Comparison of ENCODE assay signal across 8 mouse cellular contexts in genomic region chr4:40278880-40279275, GRCm38 (mm10). TPM values are rescaled to one million over a fixed set of nuclear protein-coding genes. Genes with fewer than 3 reads are reported as not detected.
A peak's percentile ranks its signal among the peaks of the same experiment; 100 is the strongest.
DNase-seq lines count a peak whose midpoint lies in the region; ATAC-seq and TF ChIP-seq lines count a peak whose summit lies in the region.

No protein-coding gene starts in this region.

- ATAC-seq in heart, embryonic 15.5 days (replicated peaks; ENCODE audit: insufficient number of reproducible peaks, insufficient read depth, low FRiP score, low read depth) = peak; percentile 61
- ATAC-seq in liver, embryonic 12.5 days = peak; percentile 46
- ATAC-seq in megakaryocyte progenitor cell, adult 5-6 weeks (replicated peaks; ENCODE audit: poor library complexity) = no peak

- peak overlapping the region; percentile 83 for H3K4me2 ChIP-seq in heart, embryonic 15.5 days
- peak overlapping the region; percentile 90 for H3K4me2 ChIP-seq in liver, embryonic 12.5 days

- H3K9ac ChIP-seq in heart, embryonic 15.5 days = peak overlapping the region; percentile 83
- peak overlapping the region; percentile 86 for H3K9ac ChIP-seq in ES-Bruce4 (ENCODE audit: low read depth, poor library complexity, severe bottlenecking)
- H3K9ac ChIP-seq in liver, embryonic 12.5 days = peak overlapping the region; percentile 84

- no peak for TF ChIP-seq CTCF in ES-Bruce4 (IDR thresholded peaks at IDR 0.05; ENCODE audit: low read depth, low read length)

- no peaks in the 10 kb centered on the region for H3K27me3 ChIP-seq in heart, embryonic 15.5 days
- H3K27me3 ChIP-seq in ES-Bruce4 (ENCODE audit: control insufficient read depth, insufficient read depth, low read length, poor library complexity, severe bottlenecking) = no peaks in the 10 kb centered on the region
- H3K27me3 ChIP-seq in forebrain, embryonic 10.5 days (ENCODE audit: poor library complexity, severe bottlenecking) = no peaks in the 10 kb centered on the region
- no peaks in the 10 kb centered on the region for H3K27me3 ChIP-seq in liver, embryonic 12.5 days (replicated peaks)

- H3K27ac ChIP-seq in heart, embryonic 15.5 days = peak overlapping the region; percentile 85
- no peak overlapping the region for H3K27ac ChIP-seq in ES-Bruce4 (ENCODE audit: insufficient read depth, low read length)
- peak overlapping the region; percentile 87 for H3K27ac ChIP-seq in forebrain, embryonic 10.5 days
- H3K27ac ChIP-seq in liver, embryonic 12.5 days = peak overlapping the region; percentile 80

- TF ChIP-seq EP300 in ES-Bruce4 (IDR thresholded peaks at IDR 0.05; ENCODE audit: insufficient read depth, low read depth, low read length) = no peak

- H3K9me3 ChIP-seq in heart, embryonic 15.5 days (replicated peaks) = no peaks in the 10 kb centered on the region
- H3K9me3 ChIP-seq in ES-Bruce4 (replicated peaks; ENCODE audit: control insufficient read depth, insufficient read depth, low read length, poor library complexity, severe bottlenecking) = no peaks in the 10 kb centered on the region
- H3K9me3 ChIP-seq in forebrain, embryonic 10.5 days = no peaks in the 10 kb centered on the region
- H3K9me3 ChIP-seq in liver, embryonic 12.5 days (replicated peaks) = no peaks in the 10 kb centered on the region

- H3K4me1 ChIP-seq in heart, embryonic 15.5 days (replicated peaks) = peaks cover 12% of the 10 kb centered on the region
- H3K4me1 ChIP-seq in ES-Bruce4 (ENCODE audit: control insufficient read depth, insufficient read depth, low read length) = no peaks in the 10 kb centered on the region
- peaks cover 21% of the 10 kb centered on the region for H3K4me1 ChIP-seq in forebrain, embryonic 10.5 days
- peaks cover 13% of the 10 kb centered on the region for H3K4me1 ChIP-seq in liver, embryonic 12.5 days

- TF ChIP-seq POLR2A in ES-Bruce4 (IDR thresholded peaks at IDR 0.05; ENCODE audit: insufficient read depth, low read length) = no peak

- intact Hi-C loops in heart, postnatal 10 days (cut with DNase I) = no loop called here

- under 1% methylated on average over 21 of the region's 21 CpGs for WGBS in heart, embryonic 15.5 days
- WGBS in forebrain, embryonic 10.5 days = 0% methylated on average over 21 of the region's 21 CpGs
- WGBS in liver, embryonic 12.5 days (ENCODE audit: insufficient replicate concordance) = under 1% methylated on average over 21 of the region's 21 CpGs

- DNase-seq in heart, postnatal 10 days = no peak
- DNase-seq in forebrain, embryonic 10.5 days (ENCODE audit: extremely low spot score, low spot score) = no peak
- DNase-seq in thymus, adult 18-20 months = no peak
- DNase-seq in ovary, postnatal 36 days (ENCODE audit: low spot score) = no peak

- H3K4me3 ChIP-seq in heart, embryonic 15.5 days = peak overlapping the region; percentile 78
- H3K4me3 ChIP-seq in ES-Bruce4 (ENCODE audit: low read depth, low read length) = peak overlapping the region; percentile 95
- peak overlapping the region; percentile 95 for H3K4me3 ChIP-seq in forebrain, embryonic 10.5 days
- peak overlapping the region; percentile 91 for H3K4me3 ChIP-seq in liver, embryonic 12.5 days

- H3K36me3 ChIP-seq in heart, embryonic 15.5 days = peaks cover 23% of the 10 kb centered on the region
- 0 out of 2 replicates have a peak, but pooled peaks cover 2% of the 10 kb centered on the region for H3K36me3 ChIP-seq in ES-Bruce4 (ENCODE audit: control insufficient read depth, insufficient read depth, low read length, poor library complexity, severe bottlenecking)
- peaks cover 23% of the 10 kb centered on the region for H3K36me3 ChIP-seq in forebrain, embryonic 10.5 days (replicated peaks)
- H3K36me3 ChIP-seq in liver, embryonic 12.5 days = peaks cover 24% of the 10 kb centered on the region

RNA-seq across cellular contexts. Expression of gene Ndufb6, which starts 0.3 kb away (rescaled TPM):
- polyA plus RNA-seq in heart, embryonic 15.5 days (2015; fragmentation: Nextera tagmentation; extraction: Ambion mirVana) = 485 and 594 TPM in 2 replicates
- 100 to 1,000 TPM; 450 to 461 TPM for total RNA-seq in heart, postnatal 10 days (2021)
- polyA plus RNA-seq in ES-Bruce4 (2011; ENCODE audit: insufficient read depth, insufficient read length, low read depth, missing spikeins) = 151 and 188 TPM in 2 replicates
- polyA plus RNA-seq in forebrain, embryonic 10.5 days (2016; fragmentation: Nextera tagmentation; extraction: Ambion mirVana) = 307 and 312 TPM in 2 replicates
- polyA plus RNA-seq in liver, embryonic 12.5 days (2016; fragmentation: Nextera tagmentation; extraction: Ambion mirVana) = 207 and 214 TPM in 2 replicates
- 151 and 167 TPM in 2 replicates for total RNA-seq in megakaryocyte progenitor cell, adult 5-6 weeks (2015)
- total RNA-seq in megakaryocyte progenitor cell, adult 5-6 weeks (2017) = 52.2 and 66.9 TPM in 2 replicates

RNA-seq across cellular contexts. Expression of gene Topors, which starts 9.2 kb away (rescaled TPM):
- polyA plus RNA-seq in heart, embryonic 15.5 days (2015; fragmentation: Nextera tagmentation; extraction: Ambion mirVana) = 25.1 and 28.7 TPM in 2 replicates
- 10 to 100 TPM; 15.7 to 18.1 TPM for total RNA-seq in heart, postnatal 10 days (2021)
- 62.2 and 66.3 TPM in 2 replicates for polyA plus RNA-seq in ES-Bruce4 (2011; ENCODE audit: insufficient read depth, insufficient read length, low read depth, missing spikeins)
- 46.0 and 49.0 TPM in 2 replicates for polyA plus RNA-seq in forebrain, embryonic 10.5 days (2016; fragmentation: Nextera tagmentation; extraction: Ambion mirVana)
- polyA plus RNA-seq in liver, embryonic 12.5 days (2016; fragmentation: Nextera tagmentation; extraction: Ambion mirVana) = 26.5 and 26.7 TPM in 2 replicates
- total RNA-seq in megakaryocyte progenitor cell, adult 5-6 weeks (2015) = 45.4 and 56.3 TPM in 2 replicates
- total RNA-seq in megakaryocyte progenitor cell, adult 5-6 weeks (2017) = 77.6 and 82.4 TPM in 2 replicates

RNA-seq across cellular contexts. Expression of gene Smim27, which starts 9.5 kb away (rescaled TPM):
- polyA plus RNA-seq in heart, embryonic 15.5 days (2015; fragmentation: Nextera tagmentation; extraction: Ambion mirVana) = 23.9 and 44.0 TPM in 2 replicates
- total RNA-seq in heart, postnatal 10 days (2021) = 10 to 100 TPM; 34.2 to 34.7 TPM
- 4.4 and 4.5 TPM in 2 replicates for polyA plus RNA-seq in ES-Bruce4 (2011; ENCODE audit: insufficient read depth, insufficient read length, low read depth, missing spikeins)
- polyA plus RNA-seq in forebrain, embryonic 10.5 days (2016; fragmentation: Nextera tagmentation; extraction: Ambion mirVana) = 26.4 and 26.7 TPM in 2 replicates
- polyA plus RNA-seq in liver, embryonic 12.5 days (2016; fragmentation: Nextera tagmentation; extraction: Ambion mirVana) = 21.5 and 23.9 TPM in 2 replicates
- 9.6 and 16.7 TPM in 2 replicates for total RNA-seq in megakaryocyte progenitor cell, adult 5-6 weeks (2015)
- 3.6 and 5.6 TPM in 2 replicates for total RNA-seq in megakaryocyte progenitor cell, adult 5-6 weeks (2017)

RNA-seq across cellular contexts. Expression of gene Ddx58, which starts 39.2 kb away (rescaled TPM):
- 8.3 and 12.6 TPM in 2 replicates for polyA plus RNA-seq in heart, embryonic 15.5 days (2015; fragmentation: Nextera tagmentation; extraction: Ambion mirVana)
- 10 to 100 TPM in 1 of 2 experiments, 1 to 10 TPM in 1; 7.7 to 10.2 TPM for total RNA-seq in heart, postnatal 10 days (2021)
- 43.6 and 45.1 TPM in 2 replicates for polyA plus RNA-seq in ES-Bruce4 (2011; ENCODE audit: insufficient read depth, insufficient read length, low read depth, missing spikeins)
- 2.5 and 3.0 TPM in 2 replicates for polyA plus RNA-seq in forebrain, embryonic 10.5 days (2016; fragmentation: Nextera tagmentation; extraction: Ambion mirVana)
- 3.0 and 3.2 TPM in 2 replicates for polyA plus RNA-seq in liver, embryonic 12.5 days (2016; fragmentation: Nextera tagmentation; extraction: Ambion mirVana)
- 6.7 and 13.3 TPM in 2 replicates for total RNA-seq in megakaryocyte progenitor cell, adult 5-6 weeks (2015)
- 8.2 and 9.8 TPM in 2 replicates for total RNA-seq in megakaryocyte progenitor cell, adult 5-6 weeks (2017)
